Mouse (Mus musculus): Measurements from ENCODE around the gene Bach1. TPM values are rescaled to one million over a fixed set of nuclear protein-coding genes. Genes with fewer than 3 reads are reported as not detected.
"Not testable (repeated sequence)": the region's sequence is repeated elsewhere in the genome, so short reads cannot be mapped to it uniquely, and the experiment has no call there.

The Bach1 gene
- total and polyA plus RNA-seq, 3 experiments = 11.4 to 20.9 (median 13.4) TPM

- in situ Hi-C loops (cut with MboI; ENCODE audit: low pct_ligation_motif_present, low pct_unique_long_range_greater_than_20kb, low sequenced_read_pairs); H3K79me2 ChIP-seq (replicated peaks; ENCODE audit: control insufficient read depth, extremely low read depth, insufficient read depth, poor library complexity, severe bottlenecking); H3K36me3 ChIP-seq (replicated peaks in 1 of 2; ENCODE audit: control insufficient read depth in 1 of 2, insufficient read depth in 1 of 2, low read length in 1 of 2); DNase-seq (ENCODE audit: extremely low read depth); H3K27ac ChIP-seq (ENCODE audit: insufficient read depth, low read depth); H3K4me2 ChIP-seq (ENCODE audit: insufficient read depth, low read depth, poor library complexity, severe bottlenecking); H3K9ac ChIP-seq (ENCODE audit: insufficient read depth, low read depth); H3K27me3 ChIP-seq (replicated peaks); H3K9me3 ChIP-seq (replicated peaks; ENCODE audit: low read length); dilution Hi-C loops (cut with MboI; ENCODE audit: extremely low pct_ligation_motif_present, extremely low pct_unique_long_range_greater_than_20kb, low sequenced_read_pairs); H3K4me3 ChIP-seq (replicated peaks in 1 of 3; ENCODE audit: low read depth in 2 of 3, low read length in 2 of 3, poor library complexity in 1 of 3): not testable (repeated sequence)
- peaks cover 4 to 26% of the 10 kb centered on the region in 2 experiments for H3K4me1 ChIP-seq (ENCODE audit: control insufficient read depth in 1 of 2, insufficient read depth in 2 of 2)
- peak; percentile 49; the same call in 1 of the 2 replicates for TF ChIP-seq ELF1 (IDR thresholded peaks at IDR 0.05; ENCODE audit: low read depth, low read length)
- TF ChIP-seq ZNF384 (IDR thresholded peaks at IDR 0.05; ENCODE audit: low read depth, low read length) = peak; percentile 83
Observed at GRCm38 (mm10) chr16:87688823-87689222, 9.9 kb upstream of the Bach1 start.

GRCm38 (mm10) chr16:87689225-87689624, 9.5 kb upstream of the Bach1 start:
- Histone ChIP-seq H3K4me1 (ENCODE audit: control insufficient read depth in 1 of 2, insufficient read depth in 2 of 2) (peaks cover 4 to 26% of the 10 kb centered on the region in 2 experiments), H3K4me3 (replicated peaks in 1 of 3; ENCODE audit: low read depth in 2 of 3, low read length in 2 of 3, poor library complexity in 1 of 3) (no peak overlapping the region), H3K27me3 (replicated peaks) (no peaks in the 10 kb centered on the region), H3K9ac (ENCODE audit: insufficient read depth, low read depth) (no peak overlapping the region), H3K36me3 (replicated peaks in 1 of 2; ENCODE audit: control insufficient read depth in 1 of 2, insufficient read depth in 1 of 2, low read length in 1 of 2) (no peaks in the 10 kb centered on the region), H3K4me2 (ENCODE audit: insufficient read depth, low read depth, poor library complexity, severe bottlenecking) (no peak overlapping the region), H3K79me2 (replicated peaks; ENCODE audit: control insufficient read depth, extremely low read depth, insufficient read depth, poor library complexity, severe bottlenecking) (no peaks in the 10 kb centered on the region), H3K27ac (ENCODE audit: insufficient read depth, low read depth) (no peak overlapping the region), H3K9me3 (replicated peaks; ENCODE audit: low read length) (no peaks in the 10 kb centered on the region)
- TF ChIP-seq IRF4 (IDR thresholded peaks at IDR 0.05; ENCODE audit: low read depth, low read length) (no peak), ELF1 (IDR thresholded peaks at IDR 0.05; ENCODE audit: low read depth, low read length) (no peak), TCF12 (IDR thresholded peaks at IDR 0.05; ENCODE audit: low read depth, low read length) (no peak), RAD21 (IDR thresholded peaks at IDR 0.05; ENCODE audit: low read depth, low read length) (no peak), HCFC1 (IDR thresholded peaks at IDR 0.05; ENCODE audit: low read depth, low read length) (no peak), MYC (IDR thresholded peaks at IDR 0.05; ENCODE audit: low read depth, low read length) (no peak), E2F4 (IDR thresholded peaks at IDR 0.05; ENCODE audit: insufficient replicate concordance, low read depth, low read length) (no peak), ZC3H11A (IDR thresholded peaks at IDR 0.05; ENCODE audit: low read depth, low read length) (no peak), SIN3A (IDR thresholded peaks at IDR 0.05; ENCODE audit: low read length) (no peak), CTCF (conservative IDR thresholded peaks at IDR 0.05 in 1 of 2, IDR thresholded peaks at IDR 0.05 in 1 of 2; ENCODE audit: low read depth in 2 of 2, low read length in 2 of 2) (no peak), USF1 (IDR thresholded peaks at IDR 0.05; ENCODE audit: low read depth, low read length) (no peak), USF2 (conservative IDR thresholded peaks at IDR 0.05; ENCODE audit: low read depth, low read length) (no peak), EP300 (IDR thresholded peaks at IDR 0.05; ENCODE audit: low read length) (no peak), MAX (IDR thresholded peaks at IDR 0.05; ENCODE audit: low read length) (no peak), CHD2 (IDR thresholded peaks at IDR 0.05; ENCODE audit: low read length) (no peak), KAT2A (IDR thresholded peaks at IDR 0.05; ENCODE audit: insufficient replicate concordance, low read length) (no peak), MAFK (IDR thresholded peaks at IDR 0.05; ENCODE audit: insufficient replicate concordance, low read length) (no peak)
- no peak for DNase-seq (ENCODE audit: extremely low read depth)
- in situ Hi-C loops (cut with MboI; ENCODE audit: low pct_ligation_motif_present, low pct_unique_long_range_greater_than_20kb, low sequenced_read_pairs) = no loop called here
- dilution Hi-C loops (cut with MboI; ENCODE audit: extremely low pct_ligation_motif_present, extremely low pct_unique_long_range_greater_than_20kb, low sequenced_read_pairs) = no loop called here

Data from CH12.LX (cell line).